Mouse (Mus musculus) CH12.LX (cell line): ENCODE measurements around the gene Vkorc1l1. TPM values are rescaled to one million over a fixed set of nuclear protein-coding genes. Genes with fewer than 3 reads are reported as not detected.

Experiments
- DNase-seq: peaks from one replicate; pipeline ENCODE4 v3.0.0-alpha.2; 2013; ENCODE audit errors: extremely low read depth
- H3K27ac ChIP-seq: 2 replicates; pipeline ENCODE4 v1.5.1; 2012; ENCODE audit warnings: low read depth, mild to moderate bottlenecking, control low read depth, moderate library complexity; ENCODE audit not compliant: insufficient read depth
- H3K27me3 ChIP-seq: replicated peaks from 2 replicates; pipeline ENCODE3; 2012; ENCODE audit warnings: inconsistent platforms
- H3K36me3 ChIP-seq, 2 experiments: replicated peaks in 1 of 2; 2 replicates each; pipeline versions ENCODE3 to v1.6.1; 2012; ENCODE audit warnings: inconsistent platforms in 1 of 2, low read length in 1 of 2, mild to moderate bottlenecking in 1 of 2, mixed read lengths in 1 of 2, moderate library complexity in 1 of 2; ENCODE audit not compliant: control insufficient read depth in 1 of 2, insufficient read depth in 1 of 2
- H3K4me1 ChIP-seq, 2 experiments: 2 replicates each; pipeline ENCODE4 v1.6.1; 2012; ENCODE audit warnings: inconsistent platforms in 1 of 2, moderate library complexity in 1 of 2; ENCODE audit not compliant: insufficient read depth in 2 of 2, control insufficient read depth in 1 of 2
- H3K4me2 ChIP-seq: 2 replicates; pipeline ENCODE4 v1.6.1; 2012; ENCODE audit warnings: low read depth, mild to moderate bottlenecking, control low read depth; ENCODE audit not compliant: poor library complexity, insufficient read depth, severe bottlenecking
- H3K4me3 ChIP-seq, 3 experiments: fragments of 150-350 bp in 1 of 3; sonication (generic) in 1 of 3; replicated peaks in 1 of 3; 2 replicates each; pipeline versions ENCODE3 to v1.5.1; 2011 to 2012; ENCODE audit warnings: low read depth in 2 of 3, low read length in 2 of 3, mild to moderate bottlenecking in 2 of 3, moderate library complexity in 2 of 3, control low read depth in 1 of 3, improper control_type of control experiment in 1 of 3, inconsistent platforms in 1 of 3, mixed read lengths in 1 of 3; ENCODE audit not compliant: poor library complexity in 1 of 3
- H3K79me2 ChIP-seq: replicated peaks from 2 replicates; pipeline ENCODE4 v1.6.1; 2012; ENCODE audit warnings: mild to moderate bottlenecking, moderate library complexity; ENCODE audit not compliant: control insufficient read depth, poor library complexity, insufficient read depth, severe bottlenecking; ENCODE audit errors: extremely low read depth
- H3K9ac ChIP-seq: 2 replicates; pipeline ENCODE4 v1.6.1; 2012; ENCODE audit warnings: low read depth, mild to moderate bottlenecking, control low read depth, moderate library complexity; ENCODE audit not compliant: insufficient read depth
- H3K9me3 ChIP-seq: replicated peaks from 2 replicates; pipeline ENCODE3; 2012; ENCODE audit warnings: low read length, inconsistent platforms, mixed read lengths
- CHD2 ChIP-seq: IDR thresholded peaks from 2 replicates; pipeline ENCODE4 v1.6.1; 2011; ENCODE audit warnings: low read length, improper control_type of control experiment
- CTCF ChIP-seq, 2 experiments: IDR thresholded peaks in 1 of 2; conservative IDR thresholded peaks in 1 of 2; 2 replicates each; pipeline ENCODE4 v1.5.1; 2011 to 2012; ENCODE audit warnings: low read depth in 2 of 2, low read length in 2 of 2, improper control_type of control experiment in 1 of 2, inconsistent platforms in 1 of 2, mild to moderate bottlenecking in 1 of 2, moderate library complexity in 1 of 2
- ETS1 ChIP-seq: conservative IDR thresholded peaks from 2 replicates; pipeline ENCODE4 v1.6.1; 2012; ENCODE audit warnings: low read depth, mild to moderate bottlenecking, inconsistent platforms, low read length, improper control_type of control experiment, moderate library complexity
- MAFK ChIP-seq: IDR thresholded peaks from 2 replicates; pipeline ENCODE4 v1.6.1; 2011; ENCODE audit warnings: low read length, improper control_type of control experiment; ENCODE audit not compliant: insufficient replicate concordance
- MAZ ChIP-seq: IDR thresholded peaks from 2 replicates; pipeline ENCODE4 v1.6.1; 2012; ENCODE audit warnings: low read depth, mild to moderate bottlenecking, inconsistent platforms, low read length, improper control_type of control experiment, moderate library complexity
- MXI1 ChIP-seq: IDR thresholded peaks from 2 replicates; pipeline ENCODE4 v1.6.1; 2011; ENCODE audit warnings: mild to moderate bottlenecking, low read depth, low read length, improper control_type of control experiment
- PAX5 ChIP-seq: IDR thresholded peaks from 2 replicates; pipeline ENCODE4 v1.6.1; 2012; ENCODE audit warnings: low read length, inconsistent platforms, mixed read lengths
- POLR2AphosphoS2 ChIP-seq: IDR thresholded peaks from 2 replicates; pipeline ENCODE4 v1.6.1; 2011; ENCODE audit warnings: low read depth, low read length, improper control_type of control experiment
- TCF12 ChIP-seq: IDR thresholded peaks from 2 replicates; pipeline ENCODE4 v1.6.1; 2014; ENCODE audit warnings: low read depth, mild to moderate bottlenecking, inconsistent platforms, low read length, improper control_type of control experiment
- USF2 ChIP-seq: conservative IDR thresholded peaks from 2 replicates; pipeline ENCODE4 v1.6.1; 2011; ENCODE audit warnings: low read depth, low read length, improper control_type of control experiment
- ZKSCAN1 ChIP-seq: IDR thresholded peaks from 2 replicates; pipeline ENCODE4 v1.6.1; 2012; ENCODE audit warnings: low read depth, inconsistent platforms, low read length, improper control_type of control experiment, borderline replicate concordance
- dilution Hi-C: fragments of 300-500 bp; cut with MboI; formaldehyde crosslinking; loops from 2 replicates; pipeline ENCODE4 v1.14.3; 2020; ENCODE audit warnings: low sequenced_read_pairs; ENCODE audit not compliant: extremely low pct_unique_long_range_greater_than_20kb, extremely low pct_ligation_motif_present
- in situ Hi-C: fragments of 300-500 bp; cut with MboI; formaldehyde crosslinking; loops from 3 replicates; pipeline ENCODE4 v1.14.3; 2019; ENCODE audit warnings: low sequenced_read_pairs, low pct_ligation_motif_present, low pct_unique_long_range_greater_than_20kb, mixed read lengths
- polyA plus RNA-seq: library from polyadenylated mRNA; unstranded; fragments of >175 nt; gene quantifications from 2 replicates; pipeline ENCODE4 v1.2.1, GENCODE M21; 2012; ENCODE audit warnings: low read depth; ENCODE audit not compliant: insufficient read length
- total RNA-seq, 2 experiments: library from RNA; depleted of rRNA; stranded (reverse); fragments of 300-350 nt in 1 of 2; fragments of >200 nt in 1 of 2; gene quantifications; 2 replicates each; pipeline ENCODE4 v1.2.3; 2012 to 2014

Vkorc1l1 gene
- total and polyA plus RNA-seq, 3 experiments: 8.7 to 33.1 (median 31.4) TPM

DNA sequence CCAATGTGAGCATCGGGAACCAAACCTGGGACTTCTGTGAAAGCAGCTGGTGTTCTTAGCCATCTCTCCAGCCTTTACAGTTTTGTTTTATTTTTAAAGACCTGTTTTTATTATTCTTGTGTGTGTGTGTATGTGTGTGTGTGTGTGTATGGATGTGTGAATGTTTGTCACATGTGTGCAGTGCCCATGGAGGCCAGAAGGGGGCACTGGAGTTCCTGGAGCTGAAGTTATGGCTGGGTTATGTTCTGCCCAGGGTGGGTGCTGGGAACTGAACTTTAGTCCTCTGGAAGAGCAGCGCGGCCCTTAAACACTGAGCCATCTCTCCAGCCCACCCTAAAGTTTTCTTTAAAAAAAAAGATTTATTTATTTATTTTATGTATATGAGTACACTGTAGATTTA lies 73.3 kb downstream of the Vkorc1l1 start:
- dilution Hi-C loops: no loop called here

DNA sequence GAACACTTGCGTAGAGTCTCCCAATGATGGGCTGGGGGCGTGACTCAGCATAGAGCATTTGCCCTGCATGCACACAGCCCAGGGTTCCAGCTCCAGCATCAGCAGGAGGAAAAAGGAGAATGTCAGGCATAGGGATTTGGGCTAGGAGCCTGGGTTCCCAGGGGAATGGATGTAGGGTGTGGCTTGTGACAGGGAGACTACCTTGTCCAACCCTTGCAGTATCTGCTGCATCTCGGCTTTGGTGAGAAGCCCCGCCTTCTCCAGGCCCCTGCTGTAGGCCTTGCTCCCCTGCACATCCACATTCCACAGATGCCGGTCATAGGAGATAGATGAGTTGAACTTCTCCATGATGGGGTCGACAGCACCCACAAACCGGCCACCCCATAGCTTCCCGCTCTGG lies 77.7 kb downstream of the Vkorc1l1 start:
- H3K79me2 ChIP-seq: no peaks in the 10 kb centered on the region
- H3K4me2 ChIP-seq: no peak overlapping the region
- H3K27me3 ChIP-seq: no peaks in the 10 kb centered on the region
- peaks cover 11% of the 10 kb centered on the region for H3K9me3 ChIP-seq
- dilution Hi-C loops (no loop called here), in situ Hi-C loops (no loop called here)
- no peak overlapping the region for H3K4me3 ChIP-seq
- no peak overlapping the region for H3K27ac ChIP-seq
- DNase-seq: no peak
- TF ChIP-seq PAX5: no peak
- H3K36me3 ChIP-seq: peaks cover 36 to 60% of the 10 kb centered on the region in 2 experiments
- no peak overlapping the region for H3K9ac ChIP-seq
- peaks cover 19 to 39% of the 10 kb centered on the region in 2 experiments for H3K4me1 ChIP-seq

More for the DNA sequence above, 73.3 kb downstream of the Vkorc1l1 start:
- H3K4me3 ChIP-seq: no peak overlapping the region
- in situ Hi-C loops: no loop called here
- no peak overlapping the region for H3K27ac ChIP-seq
- H3K4me2 ChIP-seq: no peak overlapping the region
- H3K4me1 ChIP-seq: peaks cover 0 to 7% of the 10 kb centered on the region in 2 experiments; a peak in 1 of 4 replicates
- no peak for DNase-seq
- no peaks in the 10 kb centered on the region for H3K27me3 ChIP-seq
- TF ChIP-seq MXI1 (no peak), TCF12 (no peak), CHD2 (no peak), CTCF (conservative IDR thresholded peaks at IDR 0.05 in 1 of 2, IDR thresholded peaks at IDR 0.05 in 1 of 2; ENCODE audit: low read depth in 2 of 2, low read length in 2 of 2) (peak in 1 of 2 experiments; percentile 30; a peak in 2 of 4 replicates), ETS1 (no peak), ZKSCAN1 (no peak), USF2 (no peak)
- no peak overlapping the region for H3K9ac ChIP-seq
- peaks cover 29% of the 10 kb centered on the region for H3K9me3 ChIP-seq
- H3K79me2 ChIP-seq: no peaks in the 10 kb centered on the region
- peaks cover 69 to 97% of the 10 kb centered on the region in 2 experiments for H3K36me3 ChIP-seq

DNA sequence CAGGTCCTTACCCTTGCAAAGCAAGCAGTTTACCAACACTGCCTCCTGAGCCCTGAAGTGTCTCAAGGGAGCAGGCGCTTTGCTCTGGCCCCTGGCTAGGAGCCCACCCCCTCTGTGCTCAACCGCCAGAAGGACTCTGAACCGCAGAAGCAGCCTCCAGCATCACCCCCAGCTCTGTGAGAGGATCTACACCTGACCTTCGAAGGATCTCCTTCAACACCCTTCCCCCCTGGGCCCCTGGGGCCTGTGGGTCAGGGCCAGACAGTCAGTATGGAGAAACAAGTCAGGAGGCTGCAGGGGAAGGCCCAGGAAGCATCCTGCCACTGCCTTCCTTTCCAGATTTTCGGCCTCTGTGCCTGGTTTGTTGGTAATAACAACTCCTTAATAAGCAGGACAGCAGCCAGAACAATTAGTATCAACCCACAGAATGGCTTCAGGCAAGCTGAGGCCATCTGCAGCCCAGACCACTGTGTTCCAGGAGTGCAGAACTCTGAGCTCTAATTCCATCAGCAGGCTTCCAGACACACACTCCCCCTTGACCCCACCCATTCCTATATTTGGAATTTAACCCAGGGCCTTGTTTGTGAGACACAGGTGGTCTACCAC lies 79.7 kb downstream of the Vkorc1l1 start:
- DNase-seq: peak; percentile 56
- peaks cover 22 to 46% of the 10 kb centered on the region in 2 experiments for H3K4me1 ChIP-seq
- dilution Hi-C loops (no loop called here), in situ Hi-C loops (no loop called here)
- peak overlapping the region; percentile 37 for H3K4me2 ChIP-seq
- no peak overlapping the region for H3K4me3 ChIP-seq
- H3K79me2 ChIP-seq: no peaks in the 10 kb centered on the region
- no peak overlapping the region; the same call in 1 of the 2 replicates for H3K27ac ChIP-seq
- peaks cover 18 to 41% of the 10 kb centered on the region in 2 experiments for H3K36me3 ChIP-seq
- H3K9me3 ChIP-seq: no peaks in the 10 kb centered on the region
- peaks cover 2% of the 10 kb centered on the region for H3K27me3 ChIP-seq
- H3K9ac ChIP-seq: 0 out of 2 replicates have a peak overlapping the region, but pooled peaks have one; percentile 3
- TF ChIP-seq MAFK (no peak), TCF12 (peak; percentile 27; the same call in 1 of the 2 replicates), ETS1 (peak; percentile 23; the same call in 1 of the 2 replicates), POLR2AphosphoS2 (no peak), MAZ (0 out of 2 replicates have a peak, but pooled peaks have one; percentile 12)
- TF ChIP-seq, all 38 proteins: peak for 3
